Mouse (Mus musculus) heart, postnatal 0 days (tissue): ENCODE measurements around the gene Cyb5d1.

Experiments
- CTCF ChIP-seq: IDR thresholded peaks from 2 replicates; pipeline ENCODE4 v1.5.1; 2016; ENCODE audit warnings: antibody characterized with exemption, control low read depth, low read depth
- EP300 ChIP-seq: IDR thresholded peaks from 2 replicates; pipeline ENCODE4 v1.6.1; 2016; ENCODE audit warnings: antibody characterized with exemption, low read depth

DNA sequence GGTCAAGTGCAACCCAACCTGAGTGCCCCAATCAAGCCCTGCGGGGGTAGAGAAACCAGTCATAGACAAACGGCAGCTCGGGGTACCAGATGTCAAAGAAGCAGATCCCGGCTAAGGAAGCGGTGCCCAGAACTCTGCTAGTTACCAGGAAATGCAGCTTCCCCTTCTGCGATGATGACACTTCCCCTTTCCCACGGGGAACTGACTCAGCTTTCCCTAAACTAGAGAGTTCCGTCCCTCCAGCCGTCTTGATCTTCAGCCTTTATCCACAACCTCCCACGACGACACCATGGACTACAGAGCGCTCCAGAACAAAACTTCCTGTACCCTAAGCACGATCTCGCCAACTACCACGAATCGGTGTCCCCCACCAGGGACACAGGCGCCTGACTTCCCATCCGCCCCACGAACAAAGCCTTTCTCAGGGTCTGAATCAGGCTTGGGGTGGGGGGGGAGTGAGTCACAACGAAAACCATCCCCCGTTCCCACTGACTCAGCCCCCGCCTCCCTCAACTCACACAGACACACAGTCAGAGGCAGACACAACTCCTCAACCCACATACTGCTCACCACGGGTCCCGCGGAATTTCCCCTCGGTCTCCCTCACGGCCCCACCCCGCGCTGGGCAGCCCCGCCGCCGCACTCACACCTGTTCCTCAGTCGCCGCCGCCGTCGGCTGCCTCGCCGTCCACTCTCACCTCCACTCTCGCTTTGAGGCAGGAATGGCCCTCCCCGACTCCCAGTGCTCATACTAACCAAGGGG is 15.1 kb upstream of the Cyb5d1 start:
- TF ChIP-seq CTCF (no peak), EP300 (no peak; the same call in 1 of the 2 replicates)
